Mouse (Mus musculus): Measurements from ENCODE around the gene Pex11g.

Pex11g gene

DNA sequence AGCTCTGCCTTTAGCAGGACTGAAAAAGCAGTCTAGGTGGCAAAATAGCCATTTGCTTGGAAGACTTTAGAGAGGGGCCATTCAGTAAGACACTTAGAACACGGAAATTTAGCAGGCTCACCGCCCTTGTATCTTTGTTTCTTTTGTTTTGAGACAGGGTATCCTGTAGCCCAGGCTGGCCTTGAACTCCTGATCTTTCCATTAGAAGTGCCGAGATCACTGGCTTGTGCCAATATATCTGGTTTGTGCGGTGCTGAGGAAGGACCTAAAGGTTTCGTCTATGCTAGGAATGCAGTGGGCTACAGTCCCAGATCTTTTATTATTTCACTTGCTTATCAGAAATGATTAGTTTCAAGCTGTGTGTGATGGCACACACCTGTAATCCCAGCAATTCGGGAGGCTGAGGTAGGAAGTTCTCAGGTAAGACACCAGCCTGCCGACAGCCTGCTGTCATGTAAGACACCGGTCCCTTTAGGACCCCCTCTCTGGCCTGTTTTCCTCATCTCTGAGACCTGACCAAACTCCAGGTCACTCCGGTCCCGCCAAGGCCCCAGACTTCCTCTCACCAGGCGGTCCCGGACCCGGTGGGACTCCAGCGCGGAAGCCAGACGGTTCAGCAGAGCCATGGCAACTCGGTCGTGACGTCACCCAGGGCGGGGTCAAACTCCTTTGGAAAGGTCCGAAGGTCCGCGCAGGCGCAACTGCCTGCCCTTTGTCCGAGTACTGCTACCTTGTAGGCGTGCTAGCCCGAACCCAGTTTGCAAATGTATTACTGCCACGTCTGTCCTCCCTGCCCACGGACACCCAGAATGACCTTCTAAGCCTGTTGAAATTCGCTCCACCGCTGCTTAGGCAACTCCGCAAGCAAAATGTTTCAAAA is at the start of gene Pex11g:
TSS of gene Pex11g (minus strand) at position 675 of the 880 bp plus-strand sequence.
- DNase-seq (ENCODE audit: low read depth, low spot score), result peak; percentile 97

DNA sequence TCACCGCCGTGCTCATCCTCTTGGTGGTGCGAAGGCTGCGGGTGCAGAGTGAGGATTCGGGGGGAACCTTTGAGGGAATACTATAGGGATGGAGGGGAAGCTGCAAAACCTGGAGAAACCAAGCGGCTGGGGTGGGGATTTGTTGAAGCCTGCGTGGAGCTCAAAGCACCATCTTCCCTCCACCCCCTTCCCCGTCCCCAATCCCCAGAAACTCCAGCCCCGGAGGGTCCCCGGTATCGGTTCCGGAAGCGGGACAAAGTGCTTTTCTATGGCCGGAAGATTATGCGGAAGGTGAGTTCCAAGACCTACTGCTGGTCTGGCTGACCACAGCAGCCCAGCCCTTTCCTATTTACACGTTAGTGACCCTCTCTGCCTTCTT is 49.6 kb upstream of the Pex11g start:
- no peak for DNase-seq (ENCODE audit: low read depth, low spot score)

DNA sequence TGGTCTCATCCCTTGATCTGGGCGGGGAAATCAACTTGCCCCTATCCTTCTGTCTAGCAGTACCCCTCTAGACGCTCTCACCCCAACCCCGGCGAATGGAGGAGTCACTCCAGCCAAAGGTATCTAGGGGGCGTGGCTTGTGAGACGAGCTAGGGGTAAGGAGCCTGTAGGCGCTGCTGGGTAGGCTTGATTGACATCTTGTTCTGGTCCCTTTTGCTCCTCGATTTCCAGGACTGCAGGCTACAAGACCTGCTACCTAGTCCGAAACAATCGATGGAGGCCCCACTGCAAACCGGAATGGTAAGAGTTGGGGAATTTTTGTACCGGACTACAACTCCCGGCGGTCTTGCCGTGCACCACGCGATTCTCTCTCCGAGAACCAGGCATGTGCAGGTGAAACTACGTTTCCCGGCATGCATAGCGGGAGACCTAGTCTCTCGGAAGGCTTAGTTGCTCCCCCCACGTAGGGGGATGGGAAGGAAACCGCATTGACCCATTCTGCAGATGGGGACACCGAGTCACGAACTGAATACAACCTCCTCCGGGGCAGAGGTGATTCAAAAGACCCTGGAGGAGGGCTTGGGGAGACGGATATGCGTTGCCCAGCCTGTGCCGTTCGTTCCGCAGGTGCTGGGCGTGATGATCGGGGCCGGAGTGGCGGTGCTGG is 49.1 kb upstream of the Pex11g start:
- DNase-seq (ENCODE audit: low read depth, low spot score), result peak; percentile 98

DNA sequence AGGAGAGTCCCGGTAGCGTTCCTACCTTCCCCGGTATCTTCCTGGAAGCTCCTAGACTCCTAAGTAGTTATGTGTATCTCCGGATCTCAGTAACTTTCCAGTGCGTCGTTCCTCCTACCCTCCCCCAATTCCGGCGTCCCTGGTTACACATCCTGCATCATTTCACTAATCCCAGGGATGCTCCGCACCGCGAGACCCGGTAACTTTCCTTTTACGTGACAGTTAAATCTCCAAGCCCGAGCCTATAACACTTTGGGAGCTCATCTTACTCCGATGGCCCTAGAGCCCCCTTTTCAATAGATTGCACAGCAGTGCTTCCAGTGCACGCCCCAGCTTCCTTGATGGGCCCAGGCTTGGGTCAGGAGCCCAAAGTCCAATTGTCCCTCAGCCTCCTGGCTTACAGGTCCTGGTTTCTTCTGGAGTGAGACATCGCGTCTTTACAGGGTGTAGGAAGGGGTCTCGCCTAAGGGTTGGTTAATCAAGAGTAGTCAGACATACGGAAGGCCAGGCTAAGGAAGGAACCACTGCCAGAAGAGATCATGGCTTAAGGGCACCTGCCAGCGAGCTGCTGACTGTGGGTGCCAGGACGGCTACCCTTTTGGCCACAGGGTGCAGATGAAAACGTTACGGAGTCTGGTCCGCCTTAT is 48.4 kb upstream of the Pex11g start:
- peak; percentile 69 for DNase-seq (ENCODE audit: low read depth, low spot score)

DNA sequence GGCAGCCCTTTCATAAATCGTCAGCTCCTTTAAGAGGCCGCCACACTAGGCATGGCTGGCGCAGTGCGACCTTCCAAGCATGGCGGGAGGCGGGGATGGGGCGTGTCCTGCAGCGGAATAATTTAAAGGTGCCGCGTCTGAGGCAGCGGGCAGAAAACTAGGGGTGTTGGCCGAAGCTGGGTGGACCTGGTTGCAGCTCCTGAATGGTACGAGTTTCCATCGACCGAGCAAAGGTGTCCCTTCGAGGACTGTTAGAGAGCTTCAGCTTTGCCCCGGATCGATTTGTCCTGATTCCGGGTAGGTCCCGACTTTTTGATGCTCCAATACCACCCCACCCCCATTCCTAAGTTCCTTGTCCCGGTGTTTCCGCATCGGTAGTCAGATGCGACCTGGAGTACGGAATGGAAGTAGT is 47.8 kb upstream of the Pex11g start, which contains the start of gene Pnpla6:
TSS of gene Pnpla6 (plus strand) at position 125 of the 412 bp plus-strand sequence.
- DNase-seq (ENCODE audit: low read depth, low spot score), result peak; percentile 86

DNA sequence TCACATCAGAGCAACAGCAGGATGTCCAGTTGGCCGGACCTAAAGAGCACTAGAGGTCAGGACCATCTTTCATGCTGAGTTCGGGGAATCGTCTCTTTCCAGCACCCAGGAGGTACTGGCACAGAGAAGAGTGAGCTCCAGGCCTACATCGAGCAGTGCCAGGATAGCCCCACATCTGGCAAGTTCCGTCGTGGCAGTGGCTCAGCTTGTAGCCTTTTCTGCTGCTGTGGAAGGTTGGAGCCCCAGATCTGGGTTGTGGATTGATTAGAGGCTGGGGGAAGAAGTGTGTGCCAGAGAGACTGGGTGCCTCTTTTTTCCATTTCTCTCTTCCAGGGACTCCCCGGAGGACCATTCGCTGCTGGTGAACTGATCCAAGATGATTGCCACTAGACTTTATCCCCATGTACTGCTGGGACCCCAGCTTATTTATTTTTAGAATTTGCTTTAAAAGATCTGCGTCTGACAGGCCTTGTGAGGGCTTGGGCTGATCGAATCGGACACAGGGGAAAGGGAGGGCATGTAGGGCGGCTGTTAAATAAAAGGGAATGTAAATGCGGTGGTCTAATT is 47.3 kb upstream of the Pex11g start:
- DNase-seq (ENCODE audit: low read depth, low spot score), result no peak

DNA sequence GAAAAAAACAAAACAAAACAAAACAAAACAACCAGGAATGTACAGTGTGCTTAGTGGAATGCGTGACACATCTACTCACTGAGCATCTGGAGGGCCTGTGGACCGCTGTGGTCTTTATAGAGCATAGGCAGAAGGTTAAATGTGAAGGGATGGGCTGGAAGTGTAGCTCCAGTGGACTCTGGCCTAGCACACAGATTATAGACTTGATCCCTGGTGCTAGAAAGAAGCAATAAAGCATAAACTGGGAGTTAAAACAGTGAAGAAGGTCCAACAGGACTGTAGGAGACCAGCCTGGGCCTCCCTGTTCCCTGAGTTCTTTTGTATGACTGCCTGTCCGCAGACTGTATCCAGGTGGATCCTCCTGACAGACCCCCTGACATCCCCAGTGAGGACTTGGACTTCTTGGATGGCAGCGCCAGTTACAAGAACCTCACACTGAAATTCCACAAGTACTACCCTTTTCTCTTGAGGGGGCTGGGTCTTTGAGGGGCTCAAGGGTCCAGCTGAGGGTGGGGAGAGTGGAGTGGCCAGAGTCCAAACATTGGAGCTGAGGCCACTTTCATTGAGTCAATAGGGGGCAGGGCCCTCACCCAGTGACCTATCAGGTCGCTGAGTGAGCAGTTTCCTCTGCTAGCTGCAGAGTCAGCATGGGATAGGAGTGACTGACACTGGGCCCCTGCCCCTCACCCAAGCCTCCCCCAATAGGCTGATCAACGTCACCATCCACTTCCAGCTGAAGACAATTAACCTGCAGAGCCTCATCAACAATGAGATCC is 40.7 kb upstream of the Pex11g start:
- DNase-seq (ENCODE audit: low read depth, low spot score), result no peak

DNA sequence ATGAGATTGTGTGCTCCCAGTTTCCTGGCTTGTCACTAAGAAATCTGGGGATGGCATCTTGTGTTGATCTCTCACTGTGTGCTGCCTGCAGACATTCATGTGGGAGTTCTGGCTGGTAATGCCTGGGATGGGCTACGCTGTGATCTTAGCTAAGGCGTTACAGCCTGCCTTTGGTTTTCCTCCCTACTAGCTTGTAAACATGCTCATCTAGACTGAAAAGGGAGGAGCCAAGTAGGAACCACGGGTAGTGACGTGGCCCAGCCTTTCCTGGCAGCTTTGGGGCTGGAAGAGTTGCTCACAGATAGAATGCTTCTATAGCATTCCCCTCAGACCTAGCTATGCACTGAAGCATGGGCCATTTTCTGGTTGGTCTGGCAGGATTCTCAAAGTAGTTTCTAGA is 34.7 kb upstream of the Pex11g start:
- no peak for DNase-seq (ENCODE audit: low read depth, low spot score)

DNA sequence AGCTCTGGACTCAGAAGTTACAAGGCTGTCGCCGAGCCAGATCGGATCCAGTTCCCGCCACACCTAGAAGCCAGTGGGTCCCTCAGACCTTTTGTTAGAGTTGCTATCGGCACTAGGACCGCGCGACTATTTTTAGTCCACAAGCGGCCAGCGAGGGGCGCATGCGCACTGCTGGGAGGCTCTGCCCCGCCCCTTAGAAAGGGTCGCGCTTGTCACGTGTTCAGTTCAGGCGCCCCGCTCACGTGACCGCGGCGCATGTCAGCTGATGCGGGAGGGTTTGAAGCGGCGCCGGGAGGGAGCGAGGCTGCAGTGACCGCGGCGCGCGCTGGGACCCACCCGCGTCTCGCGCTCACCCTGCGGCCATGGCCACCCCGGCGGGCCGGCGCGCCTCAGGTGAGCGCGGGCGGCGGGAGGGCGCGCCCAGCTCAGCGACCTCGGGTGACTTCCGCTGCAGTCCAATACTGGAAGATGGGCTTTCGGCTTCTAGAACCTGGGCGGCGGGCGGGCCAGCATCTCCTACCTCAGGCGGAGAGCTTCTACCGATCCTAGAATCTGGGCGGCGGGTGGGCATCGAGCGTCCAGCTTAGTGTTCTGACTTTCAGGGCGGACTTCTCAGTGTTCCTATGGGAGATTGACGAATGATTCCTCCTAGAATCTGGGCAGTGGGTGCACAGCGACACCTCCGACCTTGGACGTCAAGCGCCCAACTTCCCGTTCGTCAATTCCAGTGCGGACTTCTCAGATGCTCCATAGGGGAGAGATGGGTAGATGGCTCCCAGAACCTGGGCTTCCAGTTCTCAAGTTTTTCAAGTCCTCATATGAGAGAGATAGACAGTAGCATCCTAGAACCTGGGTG is 33.0 kb upstream of the Pex11g start, which contains the start of gene Mcoln1:
TSS of gene Mcoln1 (plus strand) at position 223 of the 856 bp plus-strand sequence.
- DNase-seq (ENCODE audit: low read depth, low spot score), result peak; percentile 97

DNA sequence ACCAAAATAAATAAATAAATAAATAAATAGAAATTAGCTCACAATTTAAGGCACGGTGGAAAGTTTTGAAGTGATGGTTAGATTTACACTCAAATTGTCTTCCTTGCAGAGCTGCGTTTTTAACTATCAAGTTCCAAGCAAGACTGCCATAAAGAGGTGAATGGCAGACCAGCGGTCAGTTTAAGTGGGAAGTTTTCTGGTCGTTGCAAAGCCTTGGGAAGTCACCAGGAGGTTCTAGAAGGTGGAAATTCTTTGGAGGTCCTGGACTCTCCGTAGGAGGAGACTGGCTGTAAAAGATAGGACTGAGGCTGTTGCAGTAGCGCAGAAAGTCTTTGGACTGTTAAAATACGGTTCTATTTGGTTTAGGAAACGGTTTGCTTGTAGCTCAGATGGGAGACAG is 32.3 kb upstream of the Pex11g start:
- DNase-seq (ENCODE audit: low read depth, low spot score), result no peak

DNA sequence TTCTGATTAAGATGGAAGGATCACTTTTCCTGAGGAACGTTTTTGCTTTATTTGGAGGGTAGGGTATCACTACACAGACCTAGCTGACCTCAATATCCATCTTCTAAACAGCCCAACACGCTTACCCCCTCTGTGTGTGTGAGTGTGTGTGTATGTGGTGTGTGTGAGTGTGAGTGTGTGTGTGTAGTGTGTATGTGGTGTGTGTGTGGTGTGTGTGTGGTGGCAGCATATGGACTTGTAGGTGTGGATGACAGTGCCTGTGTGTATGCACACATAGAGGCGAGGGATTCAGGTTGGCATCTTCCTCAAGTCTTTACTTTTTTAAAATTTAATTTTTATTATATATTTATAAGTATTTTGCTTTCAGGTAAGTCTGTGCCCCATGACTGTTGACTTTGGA is 31.1 kb upstream of the Pex11g start:
- no peak for DNase-seq (ENCODE audit: low read depth, low spot score)

DNA sequence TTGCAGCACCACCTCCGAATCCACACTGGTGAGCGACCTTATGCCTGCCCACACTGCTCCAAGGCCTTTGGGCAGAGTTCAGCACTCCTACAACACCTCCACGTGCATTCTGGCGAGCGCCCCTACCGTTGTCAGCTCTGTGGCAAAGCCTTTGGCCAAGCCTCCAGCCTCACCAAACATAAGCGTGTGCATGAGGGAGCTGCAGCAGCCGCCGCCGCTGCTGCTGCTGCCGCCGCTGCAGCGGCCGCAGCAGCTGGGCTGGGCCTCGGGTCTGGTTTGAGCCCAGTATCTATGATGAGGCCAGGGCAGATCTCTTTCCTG is 28.9 kb upstream of the Pex11g start:
- peak; percentile 74 for DNase-seq (ENCODE audit: low read depth, low spot score)

DNA sequence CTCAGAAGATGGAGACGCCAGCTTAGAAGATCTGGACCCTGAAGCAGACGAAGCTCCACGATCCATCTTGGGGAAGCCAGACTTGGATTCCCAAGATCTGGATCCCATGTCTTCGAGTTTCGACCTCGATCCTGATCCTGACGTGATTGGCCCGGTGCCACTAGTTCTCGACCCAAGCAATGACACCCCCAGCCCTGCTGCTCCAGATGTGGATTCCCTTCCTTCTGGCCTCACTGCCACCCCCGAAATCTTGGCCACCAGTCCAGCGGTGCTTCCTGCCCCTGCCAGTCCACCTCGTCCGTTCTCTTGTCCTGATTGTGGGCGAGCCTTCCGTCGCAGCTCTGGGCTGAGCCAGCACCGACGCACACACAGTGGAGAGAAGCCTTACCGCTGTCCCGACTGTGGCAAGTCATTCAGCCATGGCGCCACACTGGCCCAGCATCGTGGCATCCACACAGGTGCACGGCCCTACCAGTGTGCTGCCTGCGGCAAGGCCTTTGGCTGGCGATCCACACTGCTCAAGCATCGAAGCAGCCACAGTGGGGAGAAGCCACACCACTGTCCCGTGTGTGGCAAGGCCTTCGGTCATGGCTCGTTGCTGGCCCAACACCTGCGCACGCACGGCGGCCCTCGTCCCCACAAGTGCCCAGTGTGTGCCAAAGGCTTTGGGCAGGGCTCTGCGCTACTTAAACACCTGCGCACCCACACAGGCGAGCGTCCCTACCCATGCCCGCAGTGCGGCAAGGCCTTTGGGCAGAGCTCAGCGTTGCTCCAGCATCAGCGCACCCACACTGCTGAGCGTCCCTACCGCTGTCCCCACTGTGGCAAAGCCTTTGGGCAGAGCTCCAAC is 28.3 kb upstream of the Pex11g start:
- DNase-seq (ENCODE audit: low read depth, low spot score), result peak; percentile 38

DNA sequence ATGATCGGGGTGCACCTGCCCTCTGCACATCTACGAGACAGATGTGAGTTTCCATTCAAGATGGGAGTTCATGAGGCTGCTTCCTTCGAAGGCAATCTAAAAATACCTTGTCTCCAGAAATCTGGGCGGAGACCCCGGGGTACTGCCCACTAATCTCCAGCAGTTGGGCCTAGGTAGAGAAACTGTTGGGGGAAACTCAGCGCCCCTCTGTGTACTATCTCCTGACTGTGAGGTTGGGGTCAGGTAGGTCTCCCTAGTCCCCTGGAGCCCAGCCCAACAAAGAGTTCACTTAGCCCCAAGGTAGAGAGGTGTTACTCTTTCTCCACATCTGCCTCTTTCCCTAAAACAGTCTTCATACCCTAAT is 26.3 kb upstream of the Pex11g start:
- no peak for DNase-seq (ENCODE audit: low read depth, low spot score)

DNA sequence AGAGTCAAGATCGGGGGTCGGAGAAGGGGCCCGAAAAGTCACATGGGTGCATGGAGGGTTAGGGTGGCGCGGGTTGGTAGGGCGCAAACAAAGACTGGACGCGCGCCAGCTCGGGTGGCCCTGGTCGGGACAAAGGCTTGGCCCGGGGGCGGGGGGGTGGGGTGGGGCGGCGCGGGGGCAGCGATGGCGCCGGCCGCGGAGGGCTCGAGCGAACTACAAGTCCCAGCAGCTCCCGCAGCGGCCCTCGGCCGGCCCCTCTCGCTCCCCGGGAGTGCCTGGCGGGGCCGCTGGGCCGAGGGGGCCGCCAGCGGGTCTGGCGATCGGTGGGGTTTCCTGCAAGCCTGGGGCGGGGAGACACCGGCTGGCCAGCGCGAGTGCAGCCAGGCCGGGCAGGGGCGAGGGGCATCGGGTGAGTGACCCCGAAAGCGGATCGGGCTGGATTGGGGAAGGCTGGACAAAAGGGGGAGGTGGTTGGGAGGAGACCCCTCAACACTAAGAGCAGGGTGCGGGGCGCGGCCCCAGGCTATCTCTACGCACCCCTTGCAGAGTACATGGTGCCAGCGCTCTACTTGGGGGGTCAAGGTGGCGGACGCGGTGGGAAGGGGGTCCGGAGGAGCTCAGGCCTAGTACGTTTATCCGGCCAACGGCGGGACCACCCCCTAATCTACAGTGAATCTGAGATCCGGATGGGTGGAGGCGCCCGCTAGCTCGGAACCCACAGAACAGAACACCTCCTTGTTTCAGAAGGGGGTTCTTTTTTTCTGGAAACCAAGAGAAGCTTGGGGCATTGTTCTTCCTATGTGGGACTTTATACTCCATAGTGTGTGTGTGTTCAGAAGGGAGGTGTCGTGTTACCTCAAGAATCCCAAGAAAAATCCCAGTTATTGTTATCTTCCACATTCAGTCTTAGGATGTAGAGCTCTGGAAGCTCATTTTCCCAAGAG is 25.7 kb upstream of the Pex11g start, which contains the start of gene Zfp358:
TSS of gene Zfp358 (plus strand) at position 238 of the 944 bp plus-strand sequence.
- peak; percentile 51 for DNase-seq (ENCODE audit: low read depth, low spot score)

DNA sequence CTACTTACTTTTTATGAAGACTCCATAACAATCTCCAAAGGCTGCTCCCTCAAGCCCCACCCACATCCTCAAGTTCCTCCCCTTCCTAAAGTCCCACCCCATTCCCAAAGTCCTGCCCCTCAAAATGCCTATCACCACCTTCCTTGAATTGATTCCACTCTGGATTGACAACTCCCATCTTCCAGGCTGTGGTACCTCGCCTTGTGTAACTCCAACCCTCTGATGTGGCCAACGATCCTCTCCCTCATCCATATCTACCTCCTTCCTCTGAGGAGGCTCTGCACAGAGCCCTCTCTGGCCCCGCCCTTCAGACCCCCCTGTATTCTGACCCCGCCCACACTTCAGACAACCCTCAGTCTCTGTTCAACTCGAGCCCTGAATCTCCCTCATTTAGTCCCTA is 17.7 kb upstream of the Pex11g start:
- peak; percentile 76 for DNase-seq (ENCODE audit: low read depth, low spot score)

DNA sequence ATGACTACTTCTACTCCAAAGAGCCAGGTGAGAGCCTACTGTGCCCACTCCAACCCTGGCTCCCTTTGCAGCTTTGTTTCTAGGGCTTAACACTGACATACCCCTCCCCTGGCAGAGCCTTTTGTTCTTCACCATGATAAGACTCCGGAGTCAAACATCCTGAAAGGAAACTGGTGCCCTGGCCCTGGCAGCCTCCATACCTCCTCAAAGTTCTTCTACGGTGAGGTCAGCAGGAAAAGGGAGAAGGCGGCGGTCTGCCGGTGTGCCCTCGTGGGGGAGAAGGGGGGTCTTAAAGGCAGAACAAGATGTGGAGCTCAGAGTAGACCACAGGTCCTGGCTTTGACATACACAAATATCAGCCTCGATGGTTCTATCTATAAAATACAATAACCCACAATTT is 16.1 kb upstream of the Pex11g start:
- DNase-seq (ENCODE audit: low read depth, low spot score), result no peak

DNA sequence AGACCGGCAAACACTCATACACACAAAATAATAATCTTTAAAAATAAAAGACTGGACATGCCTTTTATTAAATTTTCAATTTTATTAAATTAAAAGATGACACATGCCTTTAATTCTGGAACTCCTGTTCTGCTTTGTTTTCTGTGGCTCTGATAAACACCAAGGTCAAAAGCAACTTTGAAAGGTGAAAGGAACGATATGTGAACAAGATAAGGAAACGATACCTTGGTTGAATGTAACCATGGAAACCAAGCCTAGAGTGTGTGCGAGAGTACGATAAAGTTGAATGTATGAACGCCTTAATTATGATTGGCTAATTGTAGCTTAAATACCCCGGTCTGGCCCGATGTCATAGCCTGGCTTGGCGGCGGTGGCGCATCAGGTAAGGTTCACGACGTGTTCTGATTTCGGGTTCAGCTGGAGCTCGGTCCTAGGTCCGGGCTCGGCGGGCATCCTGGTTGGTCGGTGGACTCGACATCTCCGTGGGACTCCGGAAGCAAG is 14.8 kb upstream of the Pex11g start:
- DNase-seq (ENCODE audit: low read depth, low spot score), result no peak

Data from R1 (cell line).